Mouse (Mus musculus) midbrain, embryonic 11.5 days (tissue): ENCODE results near the gene Egln1. TPM values are rescaled to one million over a fixed set of nuclear protein-coding genes. Genes with fewer than 3 reads are reported as not detected.

Experiments used
- ATAC-seq: fragments of 200-750 bp; cut with Nextera tagmentation; 2 replicates; pipeline ENCODE4 v1.8.0; 2017; ENCODE audit warnings: moderate TSS enrichment, moderate library complexity; ENCODE audit not compliant: low FRiP score
- DNase-seq: peaks from one replicate; pipeline ENCODE4 v3.0.0; 2015; ENCODE audit warnings: low spot score; ENCODE audit errors: missing footprints
- H3K27ac ChIP-seq: fragments of 300-500 bp; sonication (generic); 2 replicates; pipeline ENCODE4 v1.5.1; 2014; ENCODE audit warnings: low read depth, low read length
- H3K27me3 ChIP-seq: fragments of 300-500 bp; sonication (generic); 2 replicates; pipeline ENCODE4 v1.6.1; 2014; ENCODE audit warnings: mild to moderate bottlenecking, low read length, moderate library complexity, mixed read lengths; ENCODE audit not compliant: control insufficient read depth, insufficient read depth
- H3K36me3 ChIP-seq: fragments of 300-500 bp; sonication (generic); 2 replicates; pipeline ENCODE4 v1.6.1; 2014; ENCODE audit warnings: mild to moderate bottlenecking, low read length, moderate library complexity, mixed read lengths; ENCODE audit not compliant: control insufficient read depth, insufficient read depth
- H3K4me1 ChIP-seq: fragments of 300-500 bp; sonication (generic); 2 replicates; pipeline ENCODE4 v1.6.1; 2014; ENCODE audit warnings: low read length; ENCODE audit not compliant: control insufficient read depth, insufficient read depth
- H3K4me2 ChIP-seq: fragments of 300-500 bp; sonication (generic); 2 replicates; pipeline ENCODE4 v1.6.1; 2014; ENCODE audit warnings: mild to moderate bottlenecking, moderate library complexity
- H3K4me3 ChIP-seq: fragments of 300-500 bp; sonication (generic); 2 replicates; pipeline ENCODE4 v1.5.1; 2014; ENCODE audit warnings: low read depth, low read length
- H3K9ac ChIP-seq: fragments of 300-500 bp; sonication (generic); 2 replicates; pipeline ENCODE4 v1.6.1; 2014; ENCODE audit warnings: low read length
- H3K9me3 ChIP-seq: fragments of 300-500 bp; sonication (generic); 2 replicates; pipeline ENCODE4 v1.6.1; 2016; ENCODE audit warnings: low read length; ENCODE audit not compliant: control insufficient read depth
- WGBS: fragments of 180-500 bp; shearing (Covaris S2); extraction: QIAGEN DNeasy Blood & Tissue Kit; methylation state at CpG from one replicate; pipeline ENCODE4 v1.1.7; 2014; 5-methylcytosine and 5-hydroxymethylcytosine counted together
- polyA plus RNA-seq: library from polyadenylated mRNA; unstranded; fragments of >200 nt; fragmentation: Nextera tagmentation; extraction: Ambion mirVana; gene quantifications from 2 replicates; pipeline ENCODE4 v1.2.1, GENCODE M21; 2014

Egln1 gene
- polyA plus RNA-seq, 1 experiment from 2014 or later = 18.5 TPM

GRCm38 (mm10) chr8:124917741-124918484, 31.2 kb downstream of the Egln1 start:
- no peak for ATAC-seq
- WGBS = 85% methylated on average over 18 of the region's 18 CpGs
- Histone ChIP-seq H3K9me3 (no peaks in the 10 kb centered on the region), H3K36me3 (peaks cover 14% of the 10 kb centered on the region; the same call in 1 of the 2 replicates), H3K4me3 (no peak overlapping the region), H3K4me2 (no peak overlapping the region), H3K27me3 (no peaks in the 10 kb centered on the region), H3K4me1 (no peaks in the 10 kb centered on the region), H3K9ac (no peak overlapping the region), H3K27ac (no peak overlapping the region)
- no peak for DNase-seq

DNA sequence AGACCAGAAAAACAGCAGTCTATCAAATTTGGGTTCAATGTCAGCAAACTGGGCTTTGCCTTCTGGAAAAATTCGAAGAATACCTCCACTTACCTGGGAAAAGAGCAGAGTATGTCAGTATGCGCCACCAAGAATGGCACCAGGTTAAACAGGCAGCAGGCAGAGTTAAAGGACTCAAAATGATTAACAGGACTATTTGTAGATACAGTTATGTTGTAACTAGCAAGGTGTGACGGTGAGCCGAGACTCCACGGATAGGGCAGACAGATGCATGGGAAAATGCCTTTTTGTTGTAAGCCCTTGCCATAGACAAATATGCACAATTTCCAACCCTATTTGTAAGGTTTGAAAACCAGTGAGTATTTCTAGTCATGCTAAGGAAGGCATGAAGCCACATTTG, 35.1 kb downstream of the Egln1 start:
- no peak overlapping the region for H3K4me2 ChIP-seq
- H3K4me1 ChIP-seq = no peaks in the 10 kb centered on the region
- H3K4me3 ChIP-seq = no peak overlapping the region
- 98% methylated on average over 5 of the region's 5 CpGs for WGBS
- ATAC-seq (no peak), DNase-seq (no peak)
- no peaks in the 10 kb centered on the region for H3K9me3 ChIP-seq
- H3K27me3 ChIP-seq = no peaks in the 10 kb centered on the region
- no peak overlapping the region for H3K27ac ChIP-seq
- H3K36me3 ChIP-seq = peaks cover 15% of the 10 kb centered on the region; the same call in 1 of the 2 replicates
- H3K9ac ChIP-seq = no peak overlapping the region

DNA sequence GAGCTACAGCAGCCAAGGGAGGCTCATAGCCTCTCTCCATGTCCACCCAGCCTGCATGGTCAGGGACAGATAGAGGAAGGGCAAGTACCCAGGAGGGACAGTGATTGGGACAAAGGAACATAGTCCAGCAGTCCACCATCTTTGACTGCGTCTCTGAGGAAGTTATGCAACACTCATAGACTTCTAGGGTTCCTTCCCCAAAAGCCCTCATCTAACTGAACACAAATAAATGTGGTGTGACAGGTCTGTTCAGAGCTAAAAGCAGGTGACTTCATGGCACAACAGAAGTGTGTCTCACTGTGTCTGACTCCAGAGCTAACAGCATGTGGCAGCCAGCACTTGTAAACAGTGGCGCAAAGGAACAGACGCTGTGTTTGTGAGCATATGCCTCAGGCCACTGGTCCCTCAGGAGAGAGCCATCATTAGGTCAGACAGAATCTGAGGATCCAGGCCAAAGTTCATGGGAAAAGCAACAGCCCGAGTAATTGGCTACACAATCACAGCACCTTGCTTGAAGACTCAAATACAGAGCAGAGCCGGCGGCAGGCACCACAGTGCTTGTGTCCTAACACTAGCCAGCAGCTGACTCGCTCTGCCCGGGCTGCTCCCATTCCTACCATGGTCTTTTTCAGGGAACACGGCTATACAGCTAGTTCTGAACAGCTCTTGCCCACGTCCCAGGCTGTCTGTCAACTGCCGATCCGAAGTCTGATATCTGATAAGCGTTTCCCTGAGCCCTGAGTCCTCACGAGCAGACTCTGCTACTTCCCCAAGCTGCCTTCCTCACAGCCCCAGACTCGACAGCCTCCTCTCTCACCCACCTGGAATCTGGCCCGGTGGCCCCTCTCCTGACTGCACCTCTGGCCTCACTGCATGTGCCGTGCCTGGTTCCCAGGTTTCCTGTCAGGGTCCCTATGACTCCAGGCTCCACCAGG, 36.9 kb downstream of the Egln1 start:
- H3K9me3 ChIP-seq = no peaks in the 10 kb centered on the region
- peaks cover 22% of the 10 kb centered on the region for H3K36me3 ChIP-seq
- 87% methylated on average over 17 of the region's 17 CpGs for WGBS
- no peaks in the 10 kb centered on the region for H3K27me3 ChIP-seq
- H3K27ac ChIP-seq = no peak overlapping the region
- no peak overlapping the region for H3K4me2 ChIP-seq
- DNase-seq = no peak
- no peak overlapping the region for H3K9ac ChIP-seq
- H3K4me3 ChIP-seq = no peak overlapping the region
- no peak for ATAC-seq
- no peaks in the 10 kb centered on the region for H3K4me1 ChIP-seq

DNA sequence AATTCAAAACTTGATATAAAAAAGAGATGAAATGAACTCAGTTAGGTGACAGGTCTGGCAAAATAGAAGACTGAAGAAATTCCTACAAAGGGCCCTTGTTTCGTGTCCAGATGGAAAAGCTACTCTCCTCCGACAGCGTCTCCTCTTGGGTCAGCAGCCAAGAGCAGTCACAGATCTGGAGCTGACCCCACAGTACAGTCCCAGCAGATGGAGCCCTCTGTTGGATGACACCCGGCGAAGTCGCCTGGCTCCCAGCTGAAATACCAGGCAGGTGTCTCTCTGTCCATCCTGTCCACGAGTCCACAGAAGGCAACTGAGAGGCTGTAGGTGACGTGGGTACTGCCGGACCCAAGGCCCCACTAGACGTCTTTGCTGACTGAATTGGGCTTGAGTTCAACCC, 38.8 kb downstream of the Egln1 start:
- Histone ChIP-seq H3K4me3 (no peak overlapping the region), H3K27me3 (no peaks in the 10 kb centered on the region), H3K9ac (no peak overlapping the region), H3K4me2 (no peak overlapping the region), H3K9me3 (no peaks in the 10 kb centered on the region), H3K27ac (no peak overlapping the region), H3K36me3 (peaks cover 22% of the 10 kb centered on the region), H3K4me1 (no peaks in the 10 kb centered on the region)
- WGBS = 89% methylated on average over 10 of the region's 10 CpGs
- ATAC-seq (no peak), DNase-seq (no peak)

GRCm38 (mm10) chr8:124909936-124910335, 39.2 kb downstream of the Egln1 start:
- Histone ChIP-seq H3K27ac (no peak overlapping the region), H3K9ac (no peak overlapping the region), H3K4me1 (no peaks in the 10 kb centered on the region), H3K9me3 (no peaks in the 10 kb centered on the region), H3K27me3 (no peaks in the 10 kb centered on the region), H3K4me2 (no peak overlapping the region), H3K4me3 (no peak overlapping the region), H3K36me3 (peaks cover 21% of the 10 kb centered on the region)
- 97% methylated on average over 16 of the region's 16 CpGs for WGBS
- ATAC-seq (no peak), DNase-seq (no peak)

DNA sequence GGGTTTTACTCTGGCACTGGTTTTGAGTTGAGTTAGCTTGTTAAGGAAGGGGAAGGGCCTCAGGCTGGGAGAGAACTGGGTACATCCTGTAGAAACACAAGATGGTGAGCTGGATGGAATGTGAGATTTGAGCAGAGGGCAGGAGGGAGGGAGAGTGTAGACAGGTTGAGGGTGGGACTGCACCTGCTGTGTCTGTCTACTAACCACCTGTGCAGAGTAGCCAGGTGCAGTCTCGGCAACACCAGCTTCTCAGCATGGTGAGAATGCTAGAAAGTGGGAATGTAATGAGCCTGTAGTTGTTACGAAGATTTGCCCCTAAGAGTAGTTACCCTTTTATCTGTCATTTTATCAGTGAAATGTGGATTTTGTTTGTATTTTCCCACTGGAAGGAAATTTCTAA, 43.6 kb downstream of the Egln1 start:
- Histone ChIP-seq H3K4me1 (no peaks in the 10 kb centered on the region), H3K9me3 (no peaks in the 10 kb centered on the region), H3K27ac (no peak overlapping the region), H3K4me3 (no peak overlapping the region), H3K36me3 (peaks cover 12% of the 10 kb centered on the region), H3K4me2 (no peak overlapping the region), H3K9ac (no peak overlapping the region), H3K27me3 (no peaks in the 10 kb centered on the region)
- no peak for DNase-seq
- ATAC-seq = no peak
- 93% methylated on average over 2 of the region's 2 CpGs for WGBS

GRCm38 (mm10) chr8:124903198-124903597, 45.9 kb downstream of the Egln1 start:
- ATAC-seq (no peak), DNase-seq (no peak)
- Histone ChIP-seq H3K4me3 (no peak overlapping the region), H3K27ac (no peak overlapping the region), H3K27me3 (no peaks in the 10 kb centered on the region), H3K36me3 (peaks cover 16% of the 10 kb centered on the region), H3K9me3 (no peaks in the 10 kb centered on the region), H3K9ac (no peak overlapping the region), H3K4me2 (no peak overlapping the region), H3K4me1 (peaks cover 8% of the 10 kb centered on the region)
- WGBS = 96% methylated on average over 15 of the region's 15 CpGs

DNA sequence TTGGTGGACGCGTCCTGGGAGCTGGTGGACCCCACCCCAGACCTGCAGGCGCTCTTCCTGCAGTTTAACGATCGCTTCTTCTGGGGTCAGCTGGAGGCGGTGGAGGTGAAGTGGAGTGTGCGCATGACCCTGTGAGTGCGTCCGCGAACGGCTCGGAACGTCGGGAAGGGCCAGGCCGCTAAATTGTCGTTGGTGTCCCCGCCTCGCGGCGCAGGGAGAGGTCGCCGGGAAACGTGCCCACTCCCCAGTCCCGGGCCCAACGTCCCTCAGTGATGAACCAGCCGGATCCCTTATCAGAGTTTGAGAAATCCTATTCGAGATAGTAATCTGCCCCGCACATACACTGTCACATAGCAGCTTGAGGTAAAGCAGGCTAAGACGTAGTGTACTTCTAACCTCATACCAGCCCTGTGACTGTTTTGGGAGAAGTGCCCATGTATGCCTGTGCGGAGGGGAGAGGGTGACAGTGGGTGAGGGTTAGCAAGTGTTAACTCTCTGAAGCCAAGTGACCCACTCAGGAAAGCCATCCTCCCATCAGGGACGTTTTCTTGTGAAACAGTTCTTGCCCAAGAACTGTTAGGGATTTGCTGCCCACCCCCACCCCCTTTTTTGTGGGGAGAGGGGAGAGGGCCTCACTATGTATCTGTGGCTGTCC, 50.7 kb downstream of the Egln1 start:
- WGBS = 7% methylated on average over 31 of the region's 31 CpGs
- no peak for DNase-seq
- Histone ChIP-seq H3K4me2 (peak overlapping the region; percentile 100), H3K9ac (peak overlapping the region; percentile 84), H3K9me3 (no peaks in the 10 kb centered on the region), H3K27ac (peak overlapping the region; percentile 22; the same call in 1 of the 2 replicates), H3K36me3 (peaks cover 7% of the 10 kb centered on the region), H3K4me3 (peak overlapping the region; percentile 95), H3K27me3 (no peaks in the 10 kb centered on the region), H3K4me1 (peaks cover 18% of the 10 kb centered on the region)
- ATAC-seq = no peak; the same call in 1 of the 2 replicates
